Mouse (Mus musculus) hindbrain, embryonic 11.5 days (tissue): ENCODE results near the gene Ccdc142. TPM values are rescaled to one million over a fixed set of nuclear protein-coding genes. Genes with fewer than 3 reads are reported as not detected.

Source experiments
- ATAC-seq: fragments of 200-750 bp; cut with Nextera tagmentation; 2 replicates; pipeline ENCODE4 v1.8.0; 2017; ENCODE audit warnings: mild to moderate bottlenecking, moderate TSS enrichment, moderate library complexity; ENCODE audit not compliant: low FRiP score
- DNase-seq: peaks from one replicate; pipeline ENCODE4 v3.0.0-alpha.2; 2015; ENCODE audit warnings: low spot score
- H3K27ac ChIP-seq: fragments of 300-500 bp; sonication (generic); 2 replicates; pipeline ENCODE4 v1.5.1; 2014; ENCODE audit warnings: mild to moderate bottlenecking, low read depth, low read length
- H3K27me3 ChIP-seq: fragments of 300-500 bp; sonication (generic); 2 replicates; pipeline ENCODE4 v1.6.1; 2014; ENCODE audit warnings: mild to moderate bottlenecking, low read length, moderate library complexity, mixed read lengths; ENCODE audit not compliant: control insufficient read depth, insufficient read depth
- H3K36me3 ChIP-seq: fragments of 300-500 bp; sonication (generic); 2 replicates; pipeline ENCODE4 v1.6.1; 2014; ENCODE audit warnings: mild to moderate bottlenecking, low read length, moderate library complexity, mixed read lengths; ENCODE audit not compliant: control insufficient read depth, insufficient read depth
- H3K4me1 ChIP-seq: fragments of 300-500 bp; sonication (generic); replicated peaks from 2 replicates; pipeline ENCODE4 v1.6.1; 2014; ENCODE audit warnings: low read length, mixed read lengths; ENCODE audit not compliant: control insufficient read depth, insufficient read depth
- H3K4me2 ChIP-seq: fragments of 300-500 bp; sonication (generic); replicated peaks from 2 replicates; pipeline ENCODE4 v1.6.1; 2014; ENCODE audit warnings: mild to moderate bottlenecking, low read depth, low read length
- H3K4me3 ChIP-seq: fragments of 300-500 bp; sonication (generic); 2 replicates; pipeline ENCODE4 v1.5.1; 2014; ENCODE audit warnings: low read depth, low read length
- H3K9ac ChIP-seq: fragments of 300-500 bp; sonication (generic); 2 replicates; pipeline ENCODE4 v1.6.1; 2014; ENCODE audit warnings: low read depth, low read length
- H3K9me3 ChIP-seq: fragments of 300-500 bp; sonication (generic); 2 replicates; pipeline ENCODE4 v1.6.1; 2016; ENCODE audit warnings: low read length; ENCODE audit not compliant: control insufficient read depth
- WGBS: fragments of 180-500 bp; shearing (Covaris S2); extraction: QIAGEN DNeasy Blood & Tissue Kit; methylation state at CpG from one replicate; pipeline ENCODE4 v1.1.7; 2014; 5-methylcytosine and 5-hydroxymethylcytosine counted together
- polyA plus RNA-seq: library from polyadenylated mRNA; unstranded; fragments of >200 nt; fragmentation: Nextera tagmentation; extraction: Ambion mirVana; gene quantifications from 2 replicates; pipeline ENCODE4 v1.2.1, GENCODE M21; 2014

The Ccdc142 gene
- polyA plus RNA-seq, 1 experiment from 2014 or later, result 1.0 TPM

DNA sequence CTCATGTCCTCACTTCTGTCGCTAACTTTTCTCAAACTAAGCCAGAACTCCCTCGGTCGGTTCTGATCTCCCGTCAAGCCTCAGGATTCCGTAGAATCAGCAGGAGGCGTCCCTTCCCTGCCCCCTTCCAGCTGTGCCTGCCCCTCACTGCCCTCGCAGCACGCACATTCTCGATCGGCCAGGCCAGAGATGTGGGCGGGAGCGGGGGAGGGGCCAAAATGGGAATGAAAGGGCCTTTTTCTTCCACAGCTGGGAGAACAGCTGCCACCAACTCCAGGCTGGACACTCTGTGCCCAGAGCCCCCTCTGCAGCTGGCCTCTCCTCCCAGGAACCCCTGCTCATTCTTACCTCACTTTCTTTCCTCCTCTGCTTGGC lies 36.2 kb downstream of the Ccdc142 start:
- H3K27me3 ChIP-seq, result no peaks in the 10 kb centered on the region; the same call in 1 of the 2 replicates
- DNase-seq (peak; percentile 92), ATAC-seq (peak; percentile 78)
- under 1% methylated on average over 12 of the region's 12 CpGs for WGBS
- H3K9ac ChIP-seq, result peak overlapping the region; percentile 96
- peak overlapping the region; percentile 99 for H3K27ac ChIP-seq
- H3K4me1 ChIP-seq, result peaks cover 17% of the 10 kb centered on the region
- H3K4me2 ChIP-seq, result peak overlapping the region; percentile 87
- H3K36me3 ChIP-seq, result no peaks in the 10 kb centered on the region
- no peaks in the 10 kb centered on the region for H3K9me3 ChIP-seq
- H3K4me3 ChIP-seq, result peak overlapping the region; percentile 62

DNA sequence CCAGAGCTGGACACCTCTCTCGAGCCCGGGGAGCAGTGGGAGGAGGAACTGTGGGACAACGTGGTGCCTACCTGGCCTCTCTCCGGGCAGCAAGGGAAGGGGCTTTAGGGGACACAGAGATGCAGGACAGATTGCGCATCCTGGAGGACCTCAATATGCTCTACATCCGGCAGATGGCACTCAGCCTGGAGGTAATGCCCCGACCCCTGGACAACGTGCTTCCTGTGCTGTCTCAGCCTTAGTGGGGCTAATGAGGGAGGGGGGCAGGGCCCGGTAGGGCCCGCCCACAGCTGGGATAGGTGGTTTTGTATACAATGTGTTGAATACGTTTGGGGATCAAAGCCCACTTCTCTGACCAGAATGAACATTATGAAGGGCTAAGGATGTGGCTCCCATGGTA lies 36.7 kb downstream of the Ccdc142 start:
- peaks cover 17% of the 10 kb centered on the region for H3K4me1 ChIP-seq
- H3K9me3 ChIP-seq, result no peaks in the 10 kb centered on the region
- H3K27me3 ChIP-seq, result no peaks in the 10 kb centered on the region; the same call in 1 of the 2 replicates
- peak overlapping the region; percentile 62 for H3K4me3 ChIP-seq
- H3K4me2 ChIP-seq, result peak overlapping the region; percentile 87
- DNase-seq (peak; percentile 66), ATAC-seq (peak; percentile 60)
- peak overlapping the region; percentile 96 for H3K9ac ChIP-seq
- H3K36me3 ChIP-seq, result no peaks in the 10 kb centered on the region
- peak overlapping the region; percentile 99 for H3K27ac ChIP-seq
- 0% methylated on average over 11 of the region's 11 CpGs for WGBS

DNA sequence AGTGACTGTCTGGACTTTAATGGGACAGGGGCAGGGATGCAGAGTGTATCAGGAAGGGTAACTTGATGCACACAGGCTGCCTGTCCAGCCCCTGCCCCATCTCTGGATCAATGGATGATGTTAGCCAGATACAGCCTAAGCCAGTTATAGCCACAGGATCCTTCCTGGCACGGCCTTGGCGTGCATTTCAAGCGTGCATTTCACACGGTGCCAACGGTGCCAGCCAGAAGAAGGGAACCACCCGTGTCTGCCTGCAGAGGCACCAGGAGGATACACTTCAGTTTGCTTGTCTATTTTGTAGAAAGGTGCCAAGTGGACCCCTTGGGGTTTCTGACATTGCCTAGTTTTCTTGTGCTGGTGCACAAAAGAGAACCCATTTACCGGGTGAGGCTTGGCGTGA lies 38.6 kb downstream of the Ccdc142 start:
- DNase-seq (no peak), ATAC-seq (no peak)
- no peaks in the 10 kb centered on the region for H3K36me3 ChIP-seq
- no peak overlapping the region for H3K27ac ChIP-seq
- H3K4me2 ChIP-seq, result no peak overlapping the region
- H3K9ac ChIP-seq, result no peak overlapping the region
- peaks cover 17% of the 10 kb centered on the region for H3K4me1 ChIP-seq
- 96% methylated on average over 8 of the region's 8 CpGs for WGBS
- H3K4me3 ChIP-seq, result no peak overlapping the region
- no peaks in the 10 kb centered on the region; the same call in 1 of the 2 replicates for H3K27me3 ChIP-seq
- H3K9me3 ChIP-seq, result no peaks in the 10 kb centered on the region

DNA sequence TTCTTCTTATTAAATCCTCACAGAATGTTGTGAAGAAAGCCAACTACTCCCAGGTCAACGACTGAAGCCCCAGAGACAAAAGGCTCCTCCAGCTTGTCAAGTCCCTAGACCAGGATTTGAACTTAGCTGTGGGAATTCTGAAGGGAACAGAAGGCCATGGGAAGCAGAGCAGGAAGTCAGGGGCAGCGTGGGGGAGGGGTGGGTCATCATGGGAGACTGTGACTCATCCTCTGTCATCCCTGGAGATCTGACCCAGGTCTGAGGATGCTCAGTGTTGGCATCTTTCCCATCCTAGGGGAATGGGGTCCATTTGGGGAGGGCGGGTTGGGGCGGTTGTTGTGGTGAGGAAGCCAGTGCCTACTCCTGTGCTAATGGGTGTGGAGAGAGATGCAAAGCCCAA lies 40.2 kb downstream of the Ccdc142 start:
- peak overlapping the region; percentile 31; the same call in 1 of the 2 replicates for H3K4me3 ChIP-seq
- no peaks in the 10 kb centered on the region for H3K36me3 ChIP-seq
- H3K9me3 ChIP-seq, result no peaks in the 10 kb centered on the region
- H3K4me1 ChIP-seq, result peaks cover 11% of the 10 kb centered on the region
- no peaks in the 10 kb centered on the region; the same call in 1 of the 2 replicates for H3K27me3 ChIP-seq
- ATAC-seq (no peak), DNase-seq (no peak)
- peak overlapping the region; percentile 46 for H3K9ac ChIP-seq
- WGBS, result 24% methylated on average over 4 of the region's 4 CpGs
- H3K4me2 ChIP-seq, result peak overlapping the region; percentile 59
- H3K27ac ChIP-seq, result no peak overlapping the region

GRCm38 (mm10) chr6:83142211-83142731 lies 40.9 kb downstream of the Ccdc142 start:
- H3K9ac ChIP-seq, result peak overlapping the region; percentile 46
- no peaks in the 10 kb centered on the region; the same call in 1 of the 2 replicates for H3K27me3 ChIP-seq
- H3K4me3 ChIP-seq, result peak overlapping the region; percentile 31
- H3K36me3 ChIP-seq, result 0 out of 2 replicates have a peak, but pooled peaks cover 2% of the 10 kb centered on the region
- ATAC-seq (peak; percentile 6; the same call in 1 of the 2 replicates), DNase-seq (peak; percentile 41)
- H3K27ac ChIP-seq, result 0 out of 2 replicates have a peak overlapping the region, but pooled peaks have one; percentile 20
- peaks cover 11% of the 10 kb centered on the region for H3K4me1 ChIP-seq
- H3K9me3 ChIP-seq, result no peaks in the 10 kb centered on the region
- H3K4me2 ChIP-seq, result peak overlapping the region; percentile 59
- WGBS, result 3% methylated on average over 41 of the region's 41 CpGs

- H3K4me1 ChIP-seq, result peaks cover 11% of the 10 kb centered on the region
- no peak for ATAC-seq
- DNase-seq, result no peak
- H3K4me2 ChIP-seq, result peak overlapping the region; percentile 59
- no peaks in the 10 kb centered on the region; the same call in 1 of the 2 replicates for H3K27me3 ChIP-seq
- no peak overlapping the region for H3K27ac ChIP-seq
- no peaks in the 10 kb centered on the region for H3K9me3 ChIP-seq
- 0 out of 2 replicates have a peak, but pooled peaks cover 2% of the 10 kb centered on the region for H3K36me3 ChIP-seq
- 40% methylated on average over 11 of the region's 11 CpGs for WGBS
- no peak overlapping the region for H3K4me3 ChIP-seq
- no peak overlapping the region for H3K9ac ChIP-seq
These were observed 41.5 kb downstream of the Ccdc142 start for GRCm38 (mm10) chr6:83142886-83143285.

- H3K4me2 ChIP-seq, result no peak overlapping the region
- H3K27me3 ChIP-seq, result no peaks in the 10 kb centered on the region; the same call in 1 of the 2 replicates
- no peaks in the 10 kb centered on the region for H3K9me3 ChIP-seq
- no peak overlapping the region for H3K27ac ChIP-seq
- DNase-seq, result no peak
- H3K9ac ChIP-seq, result no peak overlapping the region
- H3K4me1 ChIP-seq, result peaks cover 8% of the 10 kb centered on the region
- no peak for ATAC-seq
- 89% methylated on average over 2 of the region's 2 CpGs for whole genome bisulfite sequencing
- no peak overlapping the region for H3K4me3 ChIP-seq
- H3K36me3 ChIP-seq, result 0 out of 2 replicates have a peak, but pooled peaks cover 2% of the 10 kb centered on the region
These were observed 43.8 kb downstream of the Ccdc142 start for GRCm38 (mm10) chr6:83145209-83145608.

- Histone ChIP-seq H3K9me3 (no peaks in the 10 kb centered on the region), H3K36me3 (0 out of 2 replicates have a peak, but pooled peaks cover 2% of the 10 kb centered on the region), H3K4me2 (no peak overlapping the region), H3K4me1 (peaks cover 8% of the 10 kb centered on the region), H3K4me3 (no peak overlapping the region), H3K27me3 (no peaks in the 10 kb centered on the region; the same call in 1 of the 2 replicates), H3K27ac (no peak overlapping the region), H3K9ac (no peak overlapping the region)
- ATAC-seq (no peak), DNase-seq (no peak)
- WGBS, result 75% methylated on average over 9 of the region's 9 CpGs
These were observed 44.4 kb downstream of the Ccdc142 start for GRCm38 (mm10) chr6:83145805-83146204.

DNA sequence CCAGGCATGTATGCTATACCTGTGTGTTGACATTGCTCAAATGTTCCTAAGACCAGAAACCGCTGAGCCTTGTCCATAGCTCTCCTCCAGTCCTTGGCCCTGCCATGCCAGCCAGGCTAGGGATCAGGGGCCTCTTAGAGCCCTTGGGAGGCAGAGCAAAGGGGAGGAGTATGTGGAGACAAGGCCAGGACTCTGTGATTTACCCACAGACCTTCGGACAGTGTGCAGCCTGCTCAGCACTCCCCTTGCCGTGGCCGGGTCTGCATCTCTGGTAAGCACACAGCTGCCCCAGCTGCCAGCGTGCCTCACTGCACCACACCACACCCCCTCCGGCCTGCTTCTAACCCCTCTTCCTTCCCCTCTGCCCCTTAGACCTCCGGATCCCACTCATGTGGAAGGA lies 45.9 kb downstream of the Ccdc142 start:
- H3K4me1 ChIP-seq, result peaks cover 5% of the 10 kb centered on the region
- 61% methylated on average over 7 of the region's 7 CpGs for WGBS
- H3K9ac ChIP-seq, result no peak overlapping the region
- H3K9me3 ChIP-seq, result no peaks in the 10 kb centered on the region
- H3K27me3 ChIP-seq, result no peaks in the 10 kb centered on the region
- 0 out of 2 replicates have a peak, but pooled peaks cover 2% of the 10 kb centered on the region for H3K36me3 ChIP-seq
- ATAC-seq (no peak), DNase-seq (no peak)
- no peak overlapping the region for H3K4me3 ChIP-seq
- H3K27ac ChIP-seq, result no peak overlapping the region
- H3K4me2 ChIP-seq, result no peak overlapping the region
